Mouse (Mus musculus): Measurements from ENCODE around the gene Ptprcap.
"Not testable (repeated sequence)": the region's sequence is repeated elsewhere in the genome, so short reads cannot be mapped to it uniquely, and the experiment has no call there.

Gene Ptprcap

GRCm38 (mm10) chr19:4125741-4126696, 27.4 kb upstream of the Ptprcap start, which contains the start of gene Aip:
TSS of gene Aip (minus strand) at chr19:4125858.
- DNase-seq (ENCODE audit: low spot score): peak; percentile 97

DNA sequence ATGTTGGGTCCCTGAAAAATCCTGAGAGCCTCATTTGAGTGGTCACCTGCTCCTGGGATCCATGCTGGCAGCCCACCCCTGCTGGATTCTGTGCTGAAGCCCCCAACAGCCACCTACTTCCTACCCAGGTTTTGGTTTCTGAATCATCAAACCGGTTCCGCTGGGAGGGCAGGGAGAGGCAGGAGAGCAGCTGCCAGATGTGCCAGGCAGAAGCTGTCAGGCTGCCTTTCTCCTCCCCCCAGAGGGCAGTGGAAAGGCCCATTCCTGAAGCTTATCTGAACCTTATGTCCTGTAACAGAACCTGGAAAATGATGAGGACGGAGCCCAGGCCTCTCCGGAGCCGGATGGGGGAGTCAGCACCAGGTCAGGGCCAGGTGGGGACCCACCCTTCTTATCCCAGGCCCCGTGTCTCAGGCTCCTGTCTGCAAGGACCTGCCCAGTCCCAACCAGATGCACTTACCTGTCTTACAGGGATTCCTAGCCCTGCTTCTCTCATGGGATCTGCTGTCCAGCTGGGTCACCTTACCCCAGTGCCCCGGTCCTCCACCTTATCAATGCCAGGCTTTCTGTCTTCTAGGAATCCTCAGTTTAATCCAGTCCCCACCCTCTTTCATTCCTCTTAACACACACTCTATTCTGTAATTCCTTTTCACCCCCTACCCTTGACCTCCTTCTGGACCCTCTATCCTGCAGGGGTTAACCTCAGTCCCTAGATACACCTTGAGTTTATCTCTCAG, 26.5 kb upstream of the Ptprcap start:
- DNase-seq (ENCODE audit: low spot score): no peak

DNA sequence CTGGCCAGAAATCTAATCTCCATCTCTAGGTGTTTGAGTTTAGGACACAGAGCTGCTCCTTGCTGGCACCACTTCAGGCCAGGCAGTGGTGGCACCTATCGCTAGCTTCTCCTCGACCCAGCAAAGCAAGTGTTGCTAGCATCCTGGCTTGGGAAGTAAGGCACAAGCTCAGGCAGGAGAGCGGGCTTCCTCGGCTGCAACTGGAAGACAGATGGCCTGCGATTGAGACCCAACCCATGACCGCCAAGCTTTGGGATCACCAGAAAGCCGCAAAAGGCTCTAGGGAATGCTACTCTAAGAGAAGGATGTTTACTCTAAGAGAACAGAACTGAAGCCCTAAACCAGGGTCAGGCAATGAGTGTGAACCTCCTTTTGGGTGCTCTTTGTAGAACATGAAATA, 23.9 kb upstream of the Ptprcap start:
- no peak for DNase-seq (ENCODE audit: low spot score)

DNA sequence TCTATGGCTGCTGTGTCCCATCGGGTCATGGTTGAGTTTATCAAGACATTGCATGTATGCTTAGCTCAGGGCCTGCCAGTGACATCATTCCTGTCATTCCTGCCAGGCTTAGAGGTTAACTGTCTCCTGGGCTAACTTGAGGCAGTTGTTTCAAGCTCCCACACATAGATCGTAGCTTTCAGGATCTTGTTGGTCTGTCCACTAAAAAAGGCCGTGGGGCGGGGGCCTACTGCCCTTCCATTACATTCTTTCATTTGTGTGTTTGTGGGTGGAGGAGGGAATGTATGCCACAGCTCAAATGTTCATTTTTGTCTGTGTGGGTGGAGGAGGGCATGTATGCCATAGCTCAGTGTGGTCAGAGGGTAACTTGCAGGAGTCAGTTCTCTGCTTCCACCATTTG, 23.3 kb upstream of the Ptprcap start:
- no peak for DNase-seq (ENCODE audit: low spot score)

DNA sequence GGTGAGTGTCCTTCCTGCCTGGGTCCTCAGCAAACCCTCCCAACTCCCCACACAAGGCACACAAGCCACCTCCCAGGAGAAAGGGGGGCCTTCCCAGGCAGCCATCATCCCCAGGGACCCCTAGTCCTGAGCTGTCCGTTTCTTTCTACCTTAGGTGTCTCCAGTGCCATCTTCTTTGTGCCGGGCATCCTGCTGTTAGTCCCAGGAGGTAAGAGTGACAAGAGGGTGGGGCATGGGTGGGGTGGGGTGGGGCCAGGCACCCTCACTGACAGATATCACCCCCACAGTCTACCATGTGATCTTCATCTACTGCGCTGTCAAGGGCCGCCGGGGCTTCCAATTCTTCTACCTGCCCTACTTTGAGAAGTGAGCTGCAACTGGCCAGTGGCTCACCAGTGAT, 22.3 kb upstream of the Ptprcap start:
- DNase-seq (ENCODE audit: low spot score): no peak

DNA sequence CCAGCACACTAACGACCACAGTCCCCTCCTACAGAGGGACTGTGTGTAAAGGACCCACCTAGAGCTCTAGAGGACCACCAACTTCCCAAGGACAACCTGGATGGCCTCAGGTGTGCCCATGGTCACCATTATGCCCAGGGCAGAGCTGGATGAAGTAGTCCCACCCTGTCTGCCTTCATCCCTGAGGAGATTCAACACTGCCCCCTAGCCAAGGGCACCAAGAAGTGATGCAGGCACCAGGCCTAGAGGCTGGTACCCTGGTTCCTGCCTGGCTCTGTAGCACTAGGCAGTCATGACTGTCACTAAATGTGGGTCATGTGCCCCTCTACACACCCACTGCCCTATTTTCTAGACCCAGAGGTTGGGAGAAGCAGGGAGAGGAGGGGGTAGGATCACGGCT, 21.6 kb upstream of the Ptprcap start:
- no peak for DNase-seq (ENCODE audit: low spot score)

- DNase-seq (ENCODE audit: low spot score): no peak
Observed at GRCm38 (mm10) chr19:4134354-4134753, 19.1 kb upstream of the Ptprcap start.

DNA sequence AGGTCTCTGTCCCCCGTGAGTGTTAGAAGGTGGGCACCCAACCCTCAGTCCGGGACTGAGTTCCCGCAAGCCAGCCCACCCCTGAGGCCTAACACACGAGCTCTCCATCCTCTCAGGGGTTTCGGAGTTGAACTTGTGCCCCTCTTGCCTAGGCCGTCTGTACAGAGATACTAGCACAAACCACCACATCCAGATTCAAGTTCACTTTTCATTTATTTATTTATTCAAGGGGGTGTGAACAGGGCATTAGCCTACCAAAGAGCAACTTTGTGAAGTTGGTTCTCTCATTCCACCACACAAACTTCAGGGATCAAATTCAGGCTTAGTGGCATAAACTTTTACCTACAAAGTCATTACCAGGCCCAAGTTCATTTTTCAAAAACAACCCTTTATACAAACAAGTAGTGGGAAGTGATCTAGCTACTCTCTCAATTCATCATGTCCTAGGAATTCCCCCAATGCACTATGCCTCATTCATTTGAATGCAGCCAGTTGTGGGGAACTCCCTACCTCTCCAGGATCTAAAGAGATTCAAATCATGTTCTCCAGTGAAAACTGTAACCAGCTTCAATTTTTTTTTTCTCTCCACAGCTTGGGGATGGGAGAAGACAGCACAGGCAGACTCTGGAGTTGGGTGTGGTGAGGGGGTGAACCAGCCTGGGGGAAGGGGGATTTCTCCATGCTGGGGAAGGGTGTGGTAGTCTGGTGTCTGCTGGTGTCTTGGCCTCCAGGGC, 18.0 kb upstream of the Ptprcap start:
- DNase-seq (ENCODE audit: low spot score): not testable (repeated sequence)

DNA sequence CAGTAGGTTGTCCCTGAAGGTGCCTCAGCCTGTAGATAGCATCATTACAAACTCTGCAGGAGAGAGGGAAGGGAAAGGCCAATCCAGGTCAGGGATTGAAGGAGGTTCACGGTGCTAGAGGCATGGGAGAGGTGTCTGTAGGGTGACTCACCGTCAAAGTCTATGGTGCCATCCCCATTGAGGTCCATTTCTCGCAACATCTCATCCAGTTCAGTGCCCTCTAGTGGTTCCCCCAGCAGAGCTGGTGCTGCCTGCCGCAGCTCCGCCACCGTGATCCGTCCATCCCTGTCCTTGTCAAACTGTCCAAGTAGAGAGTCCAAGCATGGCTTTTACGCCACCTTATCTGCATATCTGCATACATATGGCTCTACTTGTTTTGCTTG, 17.4 kb upstream of the Ptprcap start:
- not testable (repeated sequence) for DNase-seq (ENCODE audit: low spot score)

DNA sequence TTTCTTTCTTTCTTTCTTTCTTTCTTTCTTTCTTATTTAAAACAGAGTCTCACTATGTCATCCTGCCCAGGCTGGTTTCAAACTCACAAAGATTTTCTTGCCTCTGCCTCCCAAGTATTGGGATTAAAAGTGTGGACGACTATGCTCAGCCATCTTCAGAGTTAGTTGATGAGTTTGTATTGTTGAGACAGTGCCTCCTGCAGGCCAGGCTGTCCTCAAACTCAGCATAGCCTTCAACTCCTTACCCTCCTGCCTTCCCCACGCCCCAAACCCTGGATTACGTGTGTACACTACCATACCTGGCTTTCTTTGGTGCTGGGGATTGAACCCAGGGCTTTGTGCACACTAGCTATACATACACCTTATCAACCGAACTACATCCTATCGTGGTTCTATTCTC, 16.9 kb upstream of the Ptprcap start:
- no peak for DNase-seq (ENCODE audit: low spot score)

GRCm38 (mm10) chr19:4137913-4138312, 15.5 kb upstream of the Ptprcap start:
- no peak for DNase-seq (ENCODE audit: low spot score)

GRCm38 (mm10) chr19:4139446-4139845, 14.0 kb upstream of the Ptprcap start, which contains the start of gene Gpr152:
TSS of gene Gpr152 (plus strand) at chr19:4139787.
- DNase-seq (ENCODE audit: low spot score): no peak

DNA sequence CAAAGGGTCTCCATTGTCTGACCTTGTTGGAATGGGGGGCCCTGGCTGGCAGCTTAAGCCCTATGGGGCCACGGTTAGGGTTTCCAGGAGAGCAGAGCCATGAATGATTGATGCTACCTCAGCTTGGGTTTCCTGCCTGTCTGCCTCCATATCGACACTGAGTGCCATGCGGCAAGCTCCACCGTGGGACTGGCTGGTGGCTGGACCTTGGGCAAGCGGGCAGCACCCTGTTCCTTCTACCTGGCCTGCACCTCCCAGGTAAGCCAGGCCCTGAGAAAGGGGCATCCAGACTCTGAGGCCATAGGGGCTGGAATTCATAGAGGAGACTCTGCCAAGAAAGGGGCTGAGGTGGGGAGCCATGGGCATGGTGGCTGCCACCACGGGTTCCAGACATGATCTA, 13.3 kb upstream of the Ptprcap start:
- DNase-seq (ENCODE audit: low spot score): no peak

- no peak for DNase-seq (ENCODE audit: low spot score)
Observed at GRCm38 (mm10) chr19:4142416-4143173, 10.8 kb upstream of the Ptprcap start.

GRCm38 (mm10) chr19:4143759-4144268, 9.6 kb upstream of the Ptprcap start, which contains the start of gene Cabp4:
TSS of gene Cabp4 (minus strand) at chr19:4144033.
- no peak for DNase-seq (ENCODE audit: low spot score)

DNA sequence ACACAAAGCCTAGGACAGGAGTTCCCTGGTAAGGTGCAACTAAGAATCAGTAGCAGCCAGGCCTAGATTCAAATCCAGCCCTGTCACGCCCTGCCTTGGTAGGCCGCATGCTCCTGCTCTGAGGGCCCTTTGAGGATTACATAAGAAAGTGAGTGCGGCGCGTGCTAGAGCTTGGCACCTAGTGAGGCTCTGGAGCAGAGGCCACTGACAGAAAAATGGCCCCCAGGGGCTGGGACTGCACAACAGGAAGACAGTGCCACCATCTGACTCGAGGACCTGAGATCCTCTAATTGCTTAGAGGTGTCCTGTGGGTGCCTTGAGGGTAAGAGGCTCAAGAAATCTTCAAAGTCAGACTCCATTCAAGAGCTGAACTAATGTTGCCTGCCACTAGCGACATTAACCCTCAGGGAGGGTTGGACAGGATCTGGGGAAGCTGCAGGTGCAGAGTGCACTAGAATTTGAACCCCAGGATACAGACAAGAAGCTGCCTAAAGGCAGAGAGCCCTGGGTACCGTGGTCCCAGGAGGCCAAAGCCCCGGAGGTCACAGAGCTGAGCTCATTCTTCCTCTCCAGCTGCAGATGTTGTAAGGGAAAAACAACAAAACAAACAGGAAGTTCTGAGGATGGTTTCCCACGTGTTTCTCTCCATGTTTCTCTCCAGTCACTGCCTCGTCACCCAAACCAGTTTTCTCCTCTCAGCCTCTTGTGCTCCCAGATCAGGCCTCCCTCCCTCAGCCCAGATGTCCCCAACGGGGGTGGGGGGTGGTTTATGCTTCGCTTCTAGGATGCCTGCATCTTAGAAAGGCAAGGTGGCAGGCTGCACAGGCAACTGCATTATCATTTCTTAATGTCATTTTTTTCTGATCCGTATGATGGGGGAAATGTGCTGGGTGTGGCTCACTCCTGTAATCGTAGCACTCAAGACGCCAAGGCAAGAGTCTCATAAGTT, 8.6 kb upstream of the Ptprcap start:
- DNase-seq (ENCODE audit: low spot score): no peak

GRCm38 (mm10) chr19:4145936-4146335, 7.5 kb upstream of the Ptprcap start:
- DNase-seq (ENCODE audit: low spot score): no peak

DNA sequence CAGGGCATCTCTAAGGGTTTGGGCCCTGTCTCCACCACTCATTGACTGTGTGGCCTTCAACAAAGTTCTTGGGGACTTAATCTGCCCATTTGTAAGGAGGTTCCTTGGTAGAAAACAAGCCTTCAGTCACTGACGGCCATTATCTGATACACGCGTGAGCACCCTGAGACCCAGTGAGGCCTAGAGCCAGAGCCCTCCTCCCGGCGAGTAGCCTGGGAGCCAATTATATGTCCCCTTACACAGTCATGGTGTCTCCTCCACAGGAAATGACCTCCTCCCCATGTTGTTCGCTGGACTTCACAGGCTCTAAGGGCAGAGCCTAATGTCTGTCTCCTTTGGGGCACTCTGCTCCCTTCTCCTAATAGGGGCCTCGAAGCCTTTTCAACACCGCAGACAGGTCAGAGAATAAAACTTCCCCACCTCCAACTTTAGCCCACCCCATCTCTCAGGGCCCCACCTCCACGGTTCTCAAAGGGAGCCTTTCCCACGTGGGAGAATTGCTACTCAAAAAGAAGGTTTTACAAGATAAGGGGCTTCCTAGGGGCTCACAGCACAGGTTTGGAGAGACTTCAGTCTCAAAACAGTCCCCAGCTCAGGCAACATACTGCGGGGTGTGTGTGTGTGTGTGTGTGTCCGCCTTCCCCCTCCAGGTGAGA, 6.9 kb upstream of the Ptprcap start:
- DNase-seq (ENCODE audit: low spot score): no peak

DNA sequence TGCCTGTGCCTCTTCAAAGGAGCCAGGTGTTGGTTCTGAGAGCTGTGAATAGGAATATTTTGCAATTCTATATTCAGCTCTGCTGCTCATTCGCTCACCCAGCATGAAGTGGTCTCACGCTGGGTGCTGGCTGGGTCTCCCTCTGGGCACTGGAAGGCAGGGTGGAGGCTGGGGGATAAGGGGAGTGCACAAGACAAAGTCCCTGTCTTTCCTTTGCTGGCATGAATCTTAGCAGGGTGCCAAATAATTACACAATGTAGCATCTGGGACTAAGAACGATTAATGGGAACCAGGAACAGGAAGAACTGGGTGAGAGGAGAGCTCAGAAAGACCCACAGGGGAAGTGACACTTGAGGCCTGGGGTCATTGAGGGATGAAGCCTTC, 6.4 kb upstream of the Ptprcap start:
- no peak for DNase-seq (ENCODE audit: low spot score)
